Mouse (Mus musculus) gastrocnemius, adult 8-10 months (tissue): ENCODE data around the gene Dhtkd1. TPM values are rescaled to one million over a fixed set of nuclear protein-coding genes. Genes with fewer than 3 reads are reported as not detected.
"Not testable (repeated sequence)": the region's sequence is repeated elsewhere in the genome, so short reads cannot be mapped to it uniquely, and the experiment has no call there.

Experiments
- DNase-seq, 2 experiments: peaks; one replicate each; pipeline ENCODE4 v3.0.0; 2022; ENCODE audit warnings: low spot score in 2 of 2
- total RNA-seq, 4 experiments: library from RNA; stranded (reverse); gene quantifications; 2 replicates each; pipeline ENCODE4 v1.2.4; 2022

The Dhtkd1 gene
- 1 to 10 TPM; 1.2 to 4.9 (median 3.1) TPM for total RNA-seq

- DNase-seq = peak; percentile 23 to 56
These were observed at the start of gene Dhtkd1 for GRCm38 (mm10) chr2:5942416-5943032. Dhtkd1 (minus strand) TSS chr2:5942792.

GRCm38 (mm10) chr2:5977532-5977931 is 34.9 kb upstream of the Dhtkd1 start:
- DNase-seq = no peak

- DNase-seq = not testable (repeated sequence)
These were observed 28.0 kb upstream of the Dhtkd1 start for GRCm38 (mm10) chr2:5970629-5971028.

- DNase-seq = no peak
These were observed 23.4 kb upstream of the Dhtkd1 start for GRCm38 (mm10) chr2:5965972-5966371.

- not testable (repeated sequence) for DNase-seq
These were observed 21.1 kb upstream of the Dhtkd1 start for GRCm38 (mm10) chr2:5963729-5964128.

- DNase-seq = no peak
These were observed 19.7 kb upstream of the Dhtkd1 start for GRCm38 (mm10) chr2:5962265-5962664.

GRCm38 (mm10) chr2:5957705-5958104 is 15.1 kb upstream of the Dhtkd1 start:
- no peak for DNase-seq

GRCm38 (mm10) chr2:5951621-5952211 is 9.1 kb upstream of the Dhtkd1 start:
- DNase-seq = no peak

GRCm38 (mm10) chr2:5950766-5951595 is 8.4 kb upstream of the Dhtkd1 start, which contains the start of gene Upf2:
Upf2 (plus strand) TSS chr2:5951469.
- DNase-seq = peak; percentile 90 to 93

GRCm38 (mm10) chr2:5950305-5950704 is 7.7 kb upstream of the Dhtkd1 start:
- no peak for DNase-seq

- DNase-seq = not testable (repeated sequence)
These were observed 7.2 kb upstream of the Dhtkd1 start for GRCm38 (mm10) chr2:5949821-5950220.

- DNase-seq = no peak
These were observed 6.4 kb upstream of the Dhtkd1 start for GRCm38 (mm10) chr2:5948964-5949363.

- no peak for DNase-seq
These were observed 4.3 kb upstream of the Dhtkd1 start for GRCm38 (mm10) chr2:5946876-5947275.

- no peak for DNase-seq
These were observed 3.0 kb upstream of the Dhtkd1 start for GRCm38 (mm10) chr2:5945629-5946028.

- no peak for DNase-seq
These were observed 479 bp upstream of the Dhtkd1 start for GRCm38 (mm10) chr2:5943071-5943470.

- DNase-seq = no peak
These were observed 654 bp downstream of the Dhtkd1 start for GRCm38 (mm10) chr2:5941861-5942415.

- no peak for DNase-seq
These were observed 1.7 kb downstream of the Dhtkd1 start for GRCm38 (mm10) chr2:5940936-5941335.

- DNase-seq = no peak
These were observed 2.7 kb downstream of the Dhtkd1 start for GRCm38 (mm10) chr2:5939911-5940310.

GRCm38 (mm10) chr2:5939319-5939718 is 3.3 kb downstream of the Dhtkd1 start:
- DNase-seq = no peak

GRCm38 (mm10) chr2:5936550-5936949 is 6.0 kb downstream of the Dhtkd1 start:
- DNase-seq = no peak

GRCm38 (mm10) chr2:5936068-5936467 is 6.5 kb downstream of the Dhtkd1 start:
- no peak for DNase-seq

- DNase-seq = no peak
These were observed 7.7 kb downstream of the Dhtkd1 start for GRCm38 (mm10) chr2:5934936-5935335.
